Mouse (Mus musculus) neural tube, embryonic 15.5 days (tissue): ENCODE data around the gene Bcr. TPM values are rescaled to one million over a fixed set of nuclear protein-coding genes. Genes with fewer than 3 reads are reported as not detected.
"Not testable (repeated sequence)": the region's sequence is repeated elsewhere in the genome, so short reads cannot be mapped to it uniquely, and the experiment has no call there.

Experiments used
- ATAC-seq: fragments of 200-750 bp; cut with Nextera tagmentation; 2 replicates; pipeline ENCODE4 v1.8.0; 2017; ENCODE audit warnings: mild to moderate bottlenecking, moderate TSS enrichment, moderate library complexity; ENCODE audit not compliant: low FRiP score
- H3K27ac ChIP-seq: fragments of 300-500 bp; sonication (generic); replicated peaks from 2 replicates; pipeline ENCODE4 v1.5.1; 2015; ENCODE audit warnings: mild to moderate bottlenecking, inconsistent platforms
- H3K27me3 ChIP-seq: fragments of 300-500 bp; sonication (generic); replicated peaks from 2 replicates; pipeline ENCODE4 v1.6.1; 2015; ENCODE audit warnings: inconsistent platforms
- H3K36me3 ChIP-seq: fragments of 300-500 bp; sonication (generic); 2 replicates; pipeline ENCODE4 v1.6.1; 2015; ENCODE audit warnings: inconsistent platforms
- H3K4me1 ChIP-seq: fragments of 300-500 bp; sonication (generic); 2 replicates; pipeline ENCODE4 v1.6.1; 2015; ENCODE audit warnings: inconsistent platforms
- H3K4me2 ChIP-seq: fragments of 300-500 bp; sonication (generic); 2 replicates; pipeline ENCODE4 v1.6.1; 2015; ENCODE audit warnings: inconsistent platforms, mild to moderate bottlenecking, moderate library complexity
- H3K4me3 ChIP-seq: fragments of 300-500 bp; sonication (generic); replicated peaks from 2 replicates; pipeline ENCODE4 v1.5.1; 2015; ENCODE audit warnings: mild to moderate bottlenecking, inconsistent platforms
- H3K9ac ChIP-seq: fragments of 300-500 bp; sonication (generic); replicated peaks from 2 replicates; pipeline ENCODE4 v1.6.1; 2015; ENCODE audit warnings: mild to moderate bottlenecking, inconsistent platforms
- H3K9me3 ChIP-seq: fragments of 300-500 bp; sonication (generic); replicated peaks from 2 replicates; pipeline ENCODE4 v1.6.1; 2016; ENCODE audit warnings: inconsistent platforms
- WGBS: fragments of 180-500 bp; shearing (Covaris S2); methylation state at CpG from one replicate; pipeline ENCODE4 v1.1.7; 2015; ENCODE audit warnings: mixed read lengths; 5-methylcytosine and 5-hydroxymethylcytosine counted together
- polyA plus RNA-seq: library from polyadenylated mRNA; unstranded; fragments of >200 nt; fragmentation: Nextera tagmentation; extraction: Ambion mirVana; gene quantifications from 2 replicates; pipeline ENCODE4 v1.2.1, GENCODE M21; 2015

Bcr gene
- polyA plus RNA-seq, 1 experiment from 2014 or later: 15.6 TPM

DNA sequence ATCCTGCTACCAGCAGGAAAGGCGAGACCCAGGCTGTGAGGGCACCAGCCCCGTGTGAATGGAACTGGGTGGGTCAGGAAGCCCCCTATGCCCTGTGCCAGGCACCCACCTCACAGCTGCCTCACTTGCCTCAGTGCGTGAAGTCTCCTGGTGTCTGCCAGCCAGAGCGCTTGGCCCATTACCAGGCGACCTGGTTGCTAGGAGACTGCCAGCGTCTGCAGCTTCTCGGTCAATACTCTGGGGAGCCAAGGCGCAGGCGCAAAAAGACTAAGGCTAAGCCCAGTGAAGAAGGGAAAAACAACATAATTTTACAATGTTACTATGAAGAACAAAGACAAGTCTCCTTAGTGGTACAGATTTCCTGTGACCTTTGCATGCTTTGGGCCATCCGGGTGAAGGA, 28.0 kb upstream of the Bcr start, which contains the start of gene Rsph14:
Gene Rsph14 (minus strand): TSS at position 192 of the 400 bp plus-strand sequence.
- Histone ChIP-seq H3K4me1 (peaks cover 27% of the 10 kb centered on the region), H3K27ac (peak within 1 kb of the TSS; percentile 75), H3K27me3 (no peaks in the 10 kb centered on the region), H3K4me3 (peak within 1 kb of the TSS; percentile 21; the same call in 1 of the 2 replicates), H3K9me3 (no peaks in the 10 kb centered on the region), H3K9ac (no peak within 1 kb of the TSS), H3K36me3 (no peaks in the 10 kb centered on the region), H3K4me2 (peak within 1 kb of the TSS; percentile 55)
- peak; percentile 49 for ATAC-seq
- 9% methylated on average over 10 of the region's 10 CpGs for WGBS

DNA sequence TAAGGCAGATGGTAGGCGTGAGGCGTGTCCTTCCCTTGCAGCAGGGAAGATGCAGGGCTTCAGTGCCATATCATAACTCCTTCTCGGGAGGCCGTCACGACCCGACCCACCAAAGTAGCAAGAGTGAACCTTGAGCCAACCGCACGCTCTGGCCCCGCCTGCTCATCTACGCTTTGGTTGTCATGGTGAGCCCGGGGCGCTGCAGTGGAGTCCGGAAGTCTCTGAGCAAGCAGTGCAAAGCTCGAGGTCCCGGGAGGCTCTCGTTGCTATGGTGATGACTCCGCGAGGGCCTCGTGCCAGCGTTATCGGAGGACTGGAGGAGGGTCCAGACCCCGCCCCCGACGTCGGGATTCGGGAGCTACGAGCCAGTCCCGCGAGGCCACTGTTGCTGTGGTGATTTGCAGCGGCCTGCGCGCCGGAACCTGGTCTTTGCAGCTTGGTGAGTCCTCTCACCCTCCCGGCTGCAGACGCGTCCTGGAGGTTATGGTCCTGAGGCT, 23.5 kb upstream of the Bcr start, which contains the start of gene Rab36:
Gene Rab36 (plus strand): TSS at position 176 of the 497 bp plus-strand sequence.
- no peaks in the 10 kb centered on the region for H3K27me3 ChIP-seq

DNA sequence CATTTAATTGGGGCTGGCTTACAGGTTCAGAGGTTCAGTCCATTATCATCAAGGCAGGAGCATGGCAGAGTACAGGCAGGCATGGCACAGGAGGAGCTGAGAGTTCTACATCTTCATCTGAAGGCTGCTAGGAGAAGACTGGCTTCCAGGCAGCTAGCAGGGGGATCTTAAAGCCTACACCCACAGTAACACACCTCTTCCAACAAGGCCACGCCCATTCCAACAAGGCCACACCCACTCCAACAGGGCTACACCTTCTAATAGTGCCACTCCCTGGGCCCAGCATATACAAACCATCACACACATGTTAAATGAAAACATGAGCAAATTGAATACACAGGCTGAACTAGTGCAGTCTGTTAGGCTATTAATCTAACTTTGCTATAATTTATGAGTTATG, 18.3 kb upstream of the Bcr start:
- not testable (repeated sequence) for H3K4me3 ChIP-seq, H3K4me2 ChIP-seq, ATAC-seq, H3K9ac ChIP-seq, H3K27ac ChIP-seq, H3K9me3 ChIP-seq, H3K27me3 ChIP-seq
- H3K4me1 ChIP-seq: peaks cover 15% of the 10 kb centered on the region
- 29% methylated on average over 1 of the region's 1 CpGs for WGBS
- peaks cover 13% of the 10 kb centered on the region; the same call in 1 of the 2 replicates for H3K36me3 ChIP-seq

More for the DNA sequence above, 23.5 kb upstream of the Bcr start, which contains the start of gene Rab36:
- Histone ChIP-seq H3K27ac (peak within 1 kb of the TSS; percentile 87), H3K4me2 (peak within 1 kb of the TSS; percentile 67), H3K36me3 (no peaks in the 10 kb centered on the region), H3K4me1 (peaks cover 39% of the 10 kb centered on the region), H3K4me3 (peak within 1 kb of the TSS; percentile 43), H3K9me3 (no peaks in the 10 kb centered on the region), H3K9ac (peak within 1 kb of the TSS; percentile 41)
- peak; percentile 93 for ATAC-seq
- under 1% methylated on average over 36 of the region's 36 CpGs for WGBS

DNA sequence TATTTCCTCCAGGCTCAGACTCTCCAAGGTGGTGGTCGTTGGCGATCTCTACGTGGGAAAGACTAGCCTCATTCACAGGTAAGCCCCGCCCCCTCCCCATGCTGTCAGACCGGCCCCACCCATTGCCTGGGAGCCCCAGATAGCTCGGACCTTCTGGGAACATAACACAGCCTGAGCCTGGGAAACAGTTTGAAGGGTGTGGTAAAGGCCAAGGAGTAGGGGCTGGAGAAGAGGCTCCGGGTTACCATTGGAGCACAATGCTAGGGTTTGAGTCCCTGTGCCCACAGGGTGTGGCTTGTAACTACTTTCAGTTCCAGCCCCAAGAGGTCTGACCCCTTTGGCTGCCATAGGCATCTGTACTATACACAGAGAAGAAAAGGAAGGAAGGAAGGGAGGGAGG, 15.9 kb upstream of the Bcr start:
- Histone ChIP-seq H3K27ac (no peak overlapping the region), H3K4me2 (no peak overlapping the region), H3K9me3 (no peaks in the 10 kb centered on the region), H3K4me1 (no peaks in the 10 kb centered on the region), H3K36me3 (peaks cover 15% of the 10 kb centered on the region; the same call in 1 of the 2 replicates), H3K27me3 (no peaks in the 10 kb centered on the region), H3K9ac (no peak overlapping the region), H3K4me3 (no peak overlapping the region)
- WGBS: 44% methylated on average over 7 of the region's 7 CpGs
- ATAC-seq: no peak

DNA sequence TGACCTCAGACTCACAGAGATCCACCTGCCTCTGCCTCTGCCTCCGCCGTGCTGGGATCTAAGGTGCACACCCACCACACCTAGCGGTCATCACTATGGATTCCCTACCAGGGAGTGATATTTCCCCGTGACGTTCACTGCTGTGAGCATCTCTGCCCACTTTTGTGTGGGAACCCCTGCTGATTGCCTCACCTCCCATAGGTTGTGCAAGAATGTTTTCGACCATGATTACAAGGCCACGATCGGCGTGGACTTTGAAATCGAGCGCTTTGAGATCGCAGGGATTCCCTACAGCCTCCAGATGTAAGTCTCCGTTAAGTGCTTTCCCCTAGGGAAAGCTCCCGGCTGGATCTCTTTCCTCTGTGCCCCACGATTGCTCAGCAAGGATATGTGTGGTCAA, 14.6 kb upstream of the Bcr start:
- no peak overlapping the region for H3K4me3 ChIP-seq
- no peaks in the 10 kb centered on the region for H3K4me1 ChIP-seq
- H3K9me3 ChIP-seq: no peaks in the 10 kb centered on the region
- H3K9ac ChIP-seq: no peak overlapping the region
- no peak overlapping the region for H3K4me2 ChIP-seq
- ATAC-seq: no peak
- no peak overlapping the region for H3K27ac ChIP-seq
- H3K27me3 ChIP-seq: no peaks in the 10 kb centered on the region
- WGBS: 92% methylated on average over 15 of the region's 15 CpGs
- peaks cover 15% of the 10 kb centered on the region; the same call in 1 of the 2 replicates for H3K36me3 ChIP-seq

DNA sequence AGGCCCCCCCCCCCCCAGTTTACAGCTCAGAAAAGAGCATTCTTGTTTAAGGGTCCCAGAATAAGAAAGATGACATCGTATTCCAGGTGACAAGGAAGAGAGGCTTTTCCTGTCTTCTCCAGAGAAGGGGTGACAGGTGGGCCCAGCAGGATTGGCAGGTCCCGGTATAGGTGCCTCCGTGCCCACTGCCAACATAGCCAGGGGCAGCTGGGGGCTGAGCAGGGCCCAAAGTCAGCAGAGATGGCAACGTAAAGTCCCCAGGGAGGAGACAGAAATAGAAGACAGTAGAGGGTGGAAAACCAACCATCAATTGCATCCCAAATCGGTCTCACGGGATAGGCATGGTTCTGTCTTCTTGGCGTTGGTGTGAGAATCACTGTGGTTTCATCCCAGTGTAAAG, 11.7 kb upstream of the Bcr start:
- ATAC-seq: no peak
- Histone ChIP-seq H3K4me2 (no peak overlapping the region), H3K36me3 (peaks cover 15% of the 10 kb centered on the region; the same call in 1 of the 2 replicates), H3K9me3 (no peaks in the 10 kb centered on the region), H3K9ac (no peak overlapping the region), H3K27me3 (no peaks in the 10 kb centered on the region), H3K4me3 (no peak overlapping the region), H3K4me1 (no peaks in the 10 kb centered on the region), H3K27ac (no peak overlapping the region)
- 92% methylated on average over 7 of the region's 7 CpGs for WGBS

DNA sequence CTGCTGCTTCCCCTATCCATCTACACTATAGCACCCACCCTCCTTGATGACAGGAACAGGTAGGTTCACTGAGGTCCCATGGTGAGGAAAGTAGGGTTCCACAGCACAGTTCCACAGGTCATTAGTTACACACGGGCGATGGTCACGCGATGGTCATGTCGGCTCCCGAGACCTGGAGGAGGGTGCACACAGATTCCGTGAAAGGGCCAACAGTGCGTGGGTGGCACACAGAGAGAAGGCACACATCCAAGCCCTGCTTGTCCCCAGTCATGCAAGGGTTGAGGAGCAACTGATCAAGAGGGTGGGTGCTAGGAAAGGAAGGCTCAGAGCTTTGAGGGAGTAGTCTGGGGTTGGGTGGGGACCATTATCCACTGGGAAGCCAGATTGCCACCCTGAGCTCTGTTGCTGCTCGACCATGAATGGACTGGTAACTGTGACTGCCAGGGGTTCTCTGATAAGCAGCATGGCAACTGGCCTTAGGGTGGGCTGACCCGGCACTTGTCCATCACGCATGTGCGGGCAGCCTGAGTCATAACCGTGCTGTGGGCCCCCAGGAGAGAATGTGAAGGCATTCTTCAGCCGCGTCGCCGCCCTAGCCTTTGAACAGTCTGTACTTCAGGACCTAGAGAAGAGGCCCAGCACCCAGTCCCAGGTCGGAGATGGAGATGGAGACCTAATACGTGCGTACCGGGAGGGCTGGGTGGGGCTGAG, 8.9 kb upstream of the Bcr start:
- no peak overlapping the region for H3K4me3 ChIP-seq
- H3K4me1 ChIP-seq: peaks cover 11% of the 10 kb centered on the region
- H3K9me3 ChIP-seq: no peaks in the 10 kb centered on the region
- no peak overlapping the region for H3K9ac ChIP-seq
- H3K27me3 ChIP-seq: no peaks in the 10 kb centered on the region
- H3K4me2 ChIP-seq: no peak overlapping the region
- 94% methylated on average over 21 of the region's 21 CpGs for WGBS
- 0 out of 2 replicates have a peak, but pooled peaks cover 6% of the 10 kb centered on the region for H3K36me3 ChIP-seq
- ATAC-seq: no peak
- no peak overlapping the region for H3K27ac ChIP-seq

DNA sequence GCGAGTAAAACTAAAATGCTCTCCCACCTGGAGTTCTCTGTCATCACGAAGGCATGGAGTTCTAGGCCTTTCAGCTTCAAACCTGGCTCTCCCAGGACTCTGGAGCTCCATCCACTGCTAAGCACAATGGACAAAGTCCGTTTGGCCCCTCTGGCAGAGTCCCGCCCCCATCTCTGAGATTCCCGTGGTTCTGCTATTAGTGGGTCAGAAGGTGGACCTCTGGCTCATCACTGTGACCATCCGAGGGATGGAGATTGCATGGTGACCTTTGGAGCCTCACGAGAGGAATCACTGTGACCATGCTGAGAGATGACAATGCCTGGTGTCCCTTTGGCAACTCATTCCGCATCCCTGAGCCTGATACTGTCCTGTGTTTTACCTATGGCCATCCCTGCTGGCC, 7.5 kb upstream of the Bcr start:
- no peak overlapping the region for H3K4me3 ChIP-seq
- no peak for ATAC-seq
- H3K9ac ChIP-seq: no peak overlapping the region
- no peaks in the 10 kb centered on the region for H3K27me3 ChIP-seq
- no peaks in the 10 kb centered on the region for H3K36me3 ChIP-seq
- WGBS: 82% methylated on average over 8 of the region's 8 CpGs
- H3K4me2 ChIP-seq: no peak overlapping the region
- H3K27ac ChIP-seq: no peak overlapping the region
- H3K9me3 ChIP-seq: no peaks in the 10 kb centered on the region
- peaks cover 17% of the 10 kb centered on the region for H3K4me1 ChIP-seq

DNA sequence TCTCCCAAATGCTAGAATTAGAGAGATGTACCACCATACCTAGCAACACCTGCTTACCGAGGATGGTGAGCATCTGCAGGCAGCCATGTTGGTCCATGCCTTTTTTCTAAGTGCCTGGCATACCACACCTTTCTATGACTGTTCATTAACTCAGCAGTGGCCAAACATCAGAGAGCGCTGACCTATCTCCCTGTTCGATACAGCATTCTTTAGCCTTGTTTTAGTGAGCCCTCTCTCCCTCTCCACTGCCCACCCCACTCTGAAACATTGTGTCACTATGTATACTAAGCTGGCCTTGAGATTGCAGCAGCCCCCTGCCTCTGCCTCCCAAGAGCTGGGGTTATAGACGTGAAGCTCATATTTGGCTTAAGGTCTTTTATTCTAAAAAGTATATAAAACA, 6.7 kb upstream of the Bcr start:
- H3K4me2 ChIP-seq: no peak overlapping the region
- 92% methylated on average over 4 of the region's 4 CpGs for WGBS
- H3K36me3 ChIP-seq: no peaks in the 10 kb centered on the region
- H3K27me3 ChIP-seq: no peaks in the 10 kb centered on the region
- H3K9ac ChIP-seq: no peak overlapping the region
- H3K9me3 ChIP-seq: no peaks in the 10 kb centered on the region
- peaks cover 18% of the 10 kb centered on the region for H3K4me1 ChIP-seq
- no peak for ATAC-seq
- H3K27ac ChIP-seq: no peak overlapping the region
- no peak overlapping the region for H3K4me3 ChIP-seq

DNA sequence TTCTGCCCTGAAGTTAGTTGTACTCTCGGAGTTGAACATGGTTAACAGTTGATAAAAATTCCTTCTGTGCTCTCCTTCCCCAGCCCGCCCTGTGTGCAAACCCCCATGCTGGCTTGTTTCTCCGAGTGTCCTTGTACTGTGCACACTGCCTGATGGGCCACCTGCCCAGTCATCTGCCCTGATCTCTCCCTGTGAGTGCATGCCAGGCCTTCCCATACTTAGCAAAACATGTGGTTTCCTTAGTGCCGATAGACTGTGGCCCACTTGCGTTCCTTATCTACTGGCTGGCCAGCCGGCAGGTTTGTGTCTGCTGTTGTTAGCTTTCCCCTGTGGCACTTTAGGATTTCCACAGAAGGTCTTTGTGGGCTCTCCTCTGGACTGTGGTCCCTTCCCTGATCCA, 6.3 kb upstream of the Bcr start:
- no peak for ATAC-seq
- H3K4me1 ChIP-seq: peaks cover 23% of the 10 kb centered on the region
- no peak overlapping the region for H3K4me2 ChIP-seq
- 74% methylated on average over 6 of the region's 6 CpGs for WGBS
- no peaks in the 10 kb centered on the region for H3K27me3 ChIP-seq
- H3K27ac ChIP-seq: no peak overlapping the region
- no peaks in the 10 kb centered on the region for H3K9me3 ChIP-seq
- no peaks in the 10 kb centered on the region for H3K36me3 ChIP-seq
- no peak overlapping the region for H3K4me3 ChIP-seq
- no peak overlapping the region for H3K9ac ChIP-seq

DNA sequence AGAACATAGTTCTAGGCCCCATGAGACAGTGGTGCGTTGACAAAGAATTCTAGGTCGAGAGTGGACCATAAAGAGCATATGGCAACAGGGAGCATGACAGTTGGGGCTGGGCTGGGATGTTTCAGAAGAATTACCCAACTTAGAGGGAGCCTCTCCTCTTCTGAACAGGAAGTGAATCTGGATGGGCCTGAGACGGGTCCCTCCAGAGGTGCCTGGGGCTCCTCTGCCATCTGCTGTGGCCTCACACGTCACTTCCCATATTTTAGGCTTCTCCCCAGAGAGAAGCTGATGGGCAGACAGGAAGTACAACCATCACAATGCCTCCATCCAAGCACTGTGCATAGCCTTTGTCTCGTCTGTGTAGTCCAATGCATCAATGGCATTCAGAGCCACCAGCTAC, 4.7 kb upstream of the Bcr start:
- Histone ChIP-seq H3K4me1 (peaks cover 32% of the 10 kb centered on the region), H3K4me2 (no peak overlapping the region), H3K36me3 (no peaks in the 10 kb centered on the region), H3K27me3 (no peaks in the 10 kb centered on the region), H3K4me3 (no peak overlapping the region), H3K27ac (peak overlapping the region; percentile 41; the same call in 1 of the 2 replicates), H3K9me3 (no peaks in the 10 kb centered on the region), H3K9ac (no peak overlapping the region)
- WGBS: 53% methylated on average over 5 of the region's 5 CpGs
- ATAC-seq: no peak

DNA sequence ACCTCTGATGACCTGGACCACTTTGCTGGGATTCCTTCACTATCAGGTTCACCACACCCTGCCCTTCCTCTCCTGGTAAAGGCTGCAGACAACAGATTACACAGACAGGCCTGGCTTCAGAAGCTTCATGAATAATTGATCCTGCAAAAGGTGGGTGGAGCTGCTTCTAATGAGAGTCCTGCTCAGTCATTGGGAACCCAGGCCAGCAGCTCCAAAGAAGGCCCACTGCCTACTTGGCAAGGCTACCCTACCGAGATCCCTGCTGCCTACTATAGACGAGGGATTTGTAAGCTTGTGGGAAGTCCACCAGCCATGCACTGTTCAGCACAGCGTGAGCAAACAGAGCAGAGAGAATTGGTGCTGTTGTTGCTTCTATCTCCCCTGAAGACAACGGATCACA, 4.1 kb upstream of the Bcr start:
- H3K27ac ChIP-seq: peak overlapping the region; percentile 41
- H3K9ac ChIP-seq: no peak overlapping the region
- H3K4me3 ChIP-seq: no peak overlapping the region
- H3K4me2 ChIP-seq: no peak overlapping the region
- no peak for ATAC-seq
- no peaks in the 10 kb centered on the region for H3K27me3 ChIP-seq
- peaks cover 34% of the 10 kb centered on the region for H3K4me1 ChIP-seq
- no peaks in the 10 kb centered on the region for H3K9me3 ChIP-seq
- H3K36me3 ChIP-seq: no peaks in the 10 kb centered on the region
- 9% methylated on average over 4 of the region's 4 CpGs for WGBS
